Mouse (Mus musculus) embryonic fibroblast, embryonic 13.5 days (primary cell): ENCODE results near the gene Cdx2.

Experiments
- CTCF ChIP-seq: IDR thresholded peaks from 2 replicates; pipeline ENCODE4 v1.5.1; 2011; ENCODE audit warnings: mild to moderate bottlenecking, control low read depth, low read length, moderate library complexity, borderline replicate concordance; ENCODE audit not compliant: insufficient read depth
- POLR2A ChIP-seq: IDR thresholded peaks from 2 replicates; pipeline ENCODE4 v1.6.1; 2011; ENCODE audit warnings: low read depth, mild to moderate bottlenecking, control low read depth, low read length, moderate library complexity

DNA sequence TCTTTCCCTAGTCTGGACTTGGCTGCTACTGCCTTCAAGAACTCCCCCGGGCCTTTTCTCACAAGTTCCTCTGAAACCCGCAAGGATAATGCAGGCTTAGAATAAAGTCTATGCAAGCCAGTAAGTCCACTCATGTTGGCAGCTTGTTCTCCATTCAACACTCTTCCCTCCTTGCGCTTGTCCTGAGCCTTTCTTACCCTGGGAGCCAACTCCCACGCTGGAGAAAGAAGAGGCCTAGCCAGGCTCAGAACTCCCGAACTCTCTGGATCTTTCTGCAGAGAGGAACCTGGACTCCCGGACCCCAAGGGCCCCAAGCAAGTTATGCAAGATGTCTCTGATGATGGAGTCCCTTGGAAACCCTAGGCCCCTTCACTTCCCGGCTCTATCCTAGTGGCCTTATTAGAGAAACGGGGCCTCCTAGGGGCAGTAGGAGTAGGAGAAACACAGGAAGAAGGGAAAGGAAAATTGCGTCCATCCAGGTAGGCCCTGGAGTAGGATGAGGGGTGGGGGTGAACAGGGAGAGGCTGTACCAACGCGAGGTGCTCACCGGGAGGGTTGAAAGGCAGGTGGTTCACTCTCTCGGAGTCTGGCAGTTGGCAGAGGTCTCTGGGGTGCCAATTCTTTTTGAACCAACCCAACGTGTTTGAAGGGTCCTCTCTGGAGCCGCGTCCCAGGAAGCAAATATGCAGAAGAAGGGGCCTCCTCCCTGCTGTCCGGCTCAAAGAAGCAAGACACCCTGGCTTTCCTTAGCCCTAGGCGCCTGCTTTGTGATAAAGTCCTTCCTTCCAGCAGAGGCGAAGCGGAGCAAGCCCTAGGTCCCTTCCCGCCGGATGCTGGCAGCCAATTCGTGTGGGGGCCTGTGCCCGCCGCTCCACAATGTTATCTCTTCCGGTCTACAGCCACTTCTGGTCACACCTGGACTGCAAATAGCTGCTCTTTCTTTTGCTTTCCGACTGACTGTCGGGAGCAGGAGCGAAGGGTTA is 36.1 kb downstream of the Cdx2 start:
- TF ChIP-seq POLR2A (no peak), CTCF (no peak)
